Mouse (Mus musculus): ENCODE results near the gene Osbpl6. TPM values are rescaled to one million over a fixed set of nuclear protein-coding genes. Genes with fewer than 3 reads are reported as not detected.
"Not testable (repeated sequence)": the region's sequence is repeated elsewhere in the genome, so short reads cannot be mapped to it uniquely, and the experiment has no call there.

The Osbpl6 gene
- total RNA-seq, 2 experiments from 2014 or later: 0.05 TPM; not detected in 1

- ATAC-seq (replicated peaks; ENCODE audit: poor library complexity): no peak
These were observed 149.7 kb downstream of the Osbpl6 start for GRCm38 (mm10) chr2:76555852-76556558.

GRCm38 (mm10) chr2:76560146-76560545 lies 153.8 kb downstream of the Osbpl6 start:
- no peak for ATAC-seq (replicated peaks; ENCODE audit: poor library complexity)

- no peak for ATAC-seq (replicated peaks; ENCODE audit: poor library complexity)
These were observed 157.6 kb downstream of the Osbpl6 start for GRCm38 (mm10) chr2:76563862-76564261.

DNA sequence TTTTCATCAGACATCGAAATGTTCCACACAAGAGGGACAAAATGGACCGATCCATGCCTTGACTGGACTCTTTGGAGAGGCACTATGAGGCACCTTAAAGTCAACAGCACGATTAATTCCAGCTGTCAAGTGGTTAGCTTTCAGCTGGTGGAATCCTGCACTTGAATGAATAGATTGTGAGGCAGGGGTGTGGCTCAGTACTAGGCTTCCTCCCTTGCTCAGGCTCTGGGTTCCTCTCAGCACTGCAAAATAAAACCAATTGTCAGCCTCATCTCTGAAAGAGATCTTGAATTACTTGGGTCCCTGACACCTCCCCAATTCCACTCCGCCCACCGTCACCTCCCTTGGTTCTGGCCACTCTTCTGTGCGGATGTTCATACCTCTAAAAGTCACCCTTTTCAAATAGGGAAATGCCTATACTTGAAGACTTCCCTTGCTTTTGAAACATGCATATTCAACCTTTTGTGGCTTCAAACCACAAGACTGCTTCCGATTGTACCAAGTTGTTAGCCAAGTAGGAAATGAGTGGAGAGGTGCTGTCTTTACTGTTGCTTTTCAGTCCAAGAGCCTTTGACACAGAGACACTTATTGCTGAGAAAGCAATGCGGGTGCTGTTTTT lies 160.7 kb downstream of the Osbpl6 start:
- ATAC-seq (replicated peaks; ENCODE audit: poor library complexity): peak; percentile 91

DNA sequence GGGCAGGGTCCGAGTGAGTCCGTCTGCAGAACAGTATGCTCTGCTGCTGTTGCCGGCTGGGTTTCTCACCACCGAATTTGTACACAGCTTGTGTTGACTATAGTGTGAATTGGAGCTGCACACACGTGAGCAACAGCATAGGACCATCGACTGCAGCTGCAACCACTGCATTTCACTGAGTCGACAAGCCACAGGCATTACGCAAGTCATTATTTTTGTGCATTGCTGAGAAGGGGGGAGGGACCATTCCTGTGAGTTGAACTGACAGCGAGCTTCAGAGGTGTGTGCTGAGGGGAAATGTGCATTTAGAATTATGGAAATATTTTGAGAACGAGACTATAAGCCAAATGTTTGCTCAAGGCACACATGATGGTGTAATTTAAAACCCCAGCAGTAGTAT lies 165.2 kb downstream of the Osbpl6 start:
- peak; percentile 44; the same call in 1 of the 2 replicates for ATAC-seq (replicated peaks; ENCODE audit: poor library complexity)

- ATAC-seq (replicated peaks; ENCODE audit: poor library complexity): no peak
These were observed 172.6 kb downstream of the Osbpl6 start for GRCm38 (mm10) chr2:76578911-76579310.

GRCm38 (mm10) chr2:76585090-76585489 lies 178.8 kb downstream of the Osbpl6 start:
- no peak for ATAC-seq (replicated peaks; ENCODE audit: poor library complexity)

- no peak for ATAC-seq (replicated peaks; ENCODE audit: poor library complexity)
These were observed 180.6 kb downstream of the Osbpl6 start for GRCm38 (mm10) chr2:76586906-76587305.

- no peak for ATAC-seq (replicated peaks; ENCODE audit: poor library complexity)
These were observed 183.9 kb downstream of the Osbpl6 start for GRCm38 (mm10) chr2:76590221-76590620.

DNA sequence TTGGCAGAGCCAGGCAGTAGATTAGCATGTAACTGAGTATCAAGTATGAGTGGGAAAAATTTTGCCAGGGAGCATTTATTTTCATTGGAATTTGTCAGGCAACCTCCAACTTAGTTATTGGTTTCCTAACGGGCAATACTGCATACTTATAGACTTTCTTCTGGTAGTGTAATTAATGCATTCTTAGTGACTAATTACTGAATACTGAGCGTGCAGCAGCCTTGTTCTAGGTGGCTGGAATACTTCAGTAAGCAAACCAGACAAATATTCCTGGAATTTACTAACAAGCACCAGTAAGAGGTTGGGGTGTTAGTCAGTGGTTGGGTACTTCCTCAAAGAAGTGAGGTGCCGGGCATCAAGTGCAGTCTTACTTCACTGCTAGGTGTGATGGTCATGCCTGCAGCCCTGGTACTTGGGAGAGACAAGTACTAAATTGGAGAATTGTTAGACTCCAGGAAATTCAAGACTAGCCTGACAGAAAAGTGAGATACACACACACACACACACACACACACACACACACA lies 186.2 kb downstream of the Osbpl6 start:
- ATAC-seq (replicated peaks; ENCODE audit: poor library complexity): no peak

GRCm38 (mm10) chr2:76597521-76597920 lies 191.2 kb downstream of the Osbpl6 start:
- ATAC-seq (replicated peaks; ENCODE audit: poor library complexity): no peak

GRCm38 (mm10) chr2:76599214-76599613 lies 192.9 kb downstream of the Osbpl6 start:
- ATAC-seq (replicated peaks; ENCODE audit: poor library complexity): peak; percentile 68

GRCm38 (mm10) chr2:76602256-76602655 lies 195.9 kb downstream of the Osbpl6 start:
- ATAC-seq (replicated peaks; ENCODE audit: poor library complexity): no peak

DNA sequence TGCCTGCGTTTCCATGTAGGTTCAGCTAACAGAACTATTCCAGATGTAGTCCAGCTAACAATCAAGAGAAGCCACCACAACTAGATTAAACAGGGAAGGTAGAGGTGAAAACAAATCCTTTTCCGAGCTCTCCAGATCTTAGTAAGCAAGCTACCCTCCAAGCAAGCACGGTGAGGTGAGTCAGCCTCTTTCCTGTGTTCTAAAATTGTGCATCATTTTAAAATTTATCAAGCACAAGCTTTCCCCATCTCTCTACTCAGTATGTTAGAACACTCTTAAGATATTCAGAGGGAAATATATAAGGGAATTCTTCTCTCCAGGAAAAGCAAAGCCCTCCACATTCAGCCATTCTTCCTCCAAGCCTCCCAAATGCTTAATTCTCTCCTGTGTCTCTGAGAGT lies 200.4 kb downstream of the Osbpl6 start:
- ATAC-seq (replicated peaks; ENCODE audit: poor library complexity): no peak

- ATAC-seq (replicated peaks; ENCODE audit: poor library complexity): peak; percentile 86
These were observed 204.2 kb downstream of the Osbpl6 start for GRCm38 (mm10) chr2:76610326-76611104.

DNA sequence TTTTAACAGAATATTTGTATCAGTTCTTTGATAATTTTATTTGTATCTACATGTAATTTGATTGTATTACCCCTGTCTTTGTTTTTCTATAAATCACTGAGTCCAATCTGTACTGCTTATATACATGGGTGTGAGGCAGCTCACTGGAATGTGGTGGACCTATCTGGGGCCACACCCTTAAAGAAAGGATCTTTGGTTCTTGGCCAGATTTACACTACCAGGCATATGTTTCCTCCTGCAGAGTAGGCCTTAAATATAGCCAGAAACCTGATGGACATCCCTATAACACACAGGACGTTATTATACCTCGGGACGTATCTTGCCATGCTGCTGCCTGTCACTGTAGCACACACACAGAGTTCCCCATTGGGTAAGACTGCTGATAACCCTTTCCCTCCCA lies 205.7 kb downstream of the Osbpl6 start:
- ATAC-seq (replicated peaks; ENCODE audit: poor library complexity): no peak

DNA sequence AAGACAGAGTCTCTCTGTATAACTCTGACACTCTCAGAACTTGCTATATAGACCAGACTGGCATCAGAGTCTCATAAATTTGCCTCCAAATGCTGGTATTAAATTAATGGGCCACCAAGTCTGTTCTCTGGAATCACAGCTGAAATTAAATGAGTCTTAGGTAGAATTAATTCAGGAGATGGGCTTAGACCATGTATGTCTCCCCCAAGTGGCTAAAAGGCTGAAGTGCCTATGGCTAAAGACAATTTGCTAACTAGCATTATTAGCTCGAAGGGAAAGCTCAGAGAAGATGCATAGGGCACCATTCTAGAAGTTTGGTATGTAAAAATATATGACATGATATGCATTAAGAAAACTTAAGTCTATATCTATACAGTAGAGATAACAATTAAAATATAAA lies 211.8 kb downstream of the Osbpl6 start:
- peak; percentile 76 for ATAC-seq (replicated peaks; ENCODE audit: poor library complexity)

- peak; percentile 33; the same call in 1 of the 2 replicates for ATAC-seq (replicated peaks; ENCODE audit: poor library complexity)
These were observed 213.9 kb downstream of the Osbpl6 start for GRCm38 (mm10) chr2:76620188-76620587.

DNA sequence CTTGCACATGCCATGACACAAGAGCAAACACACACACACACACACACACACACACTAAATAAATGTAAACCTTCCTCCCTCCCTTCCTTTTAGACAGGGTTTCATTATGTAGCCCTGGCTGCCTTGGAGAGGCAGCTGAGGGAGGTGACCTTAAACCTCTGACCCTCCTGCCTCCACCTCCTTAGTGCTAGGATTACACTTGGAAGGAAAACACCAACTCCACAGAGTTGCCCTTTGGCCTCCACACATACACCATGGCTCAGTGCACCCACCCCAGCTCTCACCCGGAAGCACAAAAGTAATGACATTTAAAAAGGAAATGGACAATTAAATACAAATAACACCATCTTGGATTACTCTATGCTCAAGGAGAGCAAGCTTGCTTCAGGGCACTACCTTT lies 215.4 kb downstream of the Osbpl6 start:
- no peak for ATAC-seq (replicated peaks; ENCODE audit: poor library complexity)

GRCm38 (mm10) chr2:76622316-76622715 lies 216.0 kb downstream of the Osbpl6 start:
- not testable (repeated sequence) for ATAC-seq (replicated peaks; ENCODE audit: poor library complexity)

DNA sequence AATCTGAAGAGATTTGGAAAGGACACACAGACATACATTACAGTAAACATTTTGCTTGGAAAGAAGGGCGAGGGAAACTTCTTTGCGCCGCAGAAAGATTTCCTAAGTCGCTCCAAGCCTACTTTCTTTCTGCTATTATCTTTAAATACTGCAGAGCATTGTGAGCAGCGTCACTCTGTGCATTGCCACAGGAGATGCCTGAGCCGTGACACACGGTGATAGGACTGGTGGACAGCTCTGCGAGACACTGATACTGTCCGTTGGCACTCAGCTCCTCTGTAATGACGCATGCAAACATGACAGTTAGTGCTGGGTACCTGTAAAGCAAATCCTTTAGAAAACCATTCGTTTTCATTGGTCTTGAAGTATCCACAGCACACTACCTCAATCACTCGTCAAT lies 224.0 kb downstream of the Osbpl6 start:
- ATAC-seq (replicated peaks; ENCODE audit: poor library complexity): peak; percentile 54; the same call in 1 of the 2 replicates
